Mouse (Mus musculus): ENCODE data around the gene Usp37. TPM values are rescaled to one million over a fixed set of nuclear protein-coding genes. Genes with fewer than 3 reads are reported as not detected.

Usp37 gene
- total RNA-seq, 4 experiments from 2014 or later, result 22.1 to 31.4 (median 24.3) TPM

Small RNA genes lying within 50 kb of the gene (microRNA-seq; reads per million reads assigned to microRNA genes)
- 0 reads per million in 2 experiments for gene Gm25035
- 12,659 to 15,225 reads per million in 2 experiments for gene Mir26b

Other genes starting within 250 kb of the Usp37 start
- 10 to 100 TPM; 24.9 to 37.2 (median 33.3) TPM for gene Tmbim1, start 238.7 kb downstream of the Usp37 start, total RNA-seq (2022)
- gene Catip, start 182.2 kb downstream of the Usp37 start, total RNA-seq (2022), result 1 to 10 TPM; 1.7 to 3.3 (median 2.2) TPM
- gene Slc11a1, start 169.1 kb downstream of the Usp37 start, total RNA-seq (2022), result 10 to 100 TPM in 2 of 4 experiments, 1 to 10 TPM in 2; 5.5 to 68.6 (median 30.6) TPM
- gene Ctdsp1, start 152.8 kb downstream of the Usp37 start, total RNA-seq (2022), result 10 to 100 TPM; 27.6 to 33.4 (median 31.6) TPM
- gene Vil1, start 134.9 kb downstream of the Usp37 start, total RNA-seq (2022), result under 1 TPM; 0.71 to 0.92 (median 0.82) TPM
- 10 to 100 TPM; 22.7 to 25.7 (median 24.6) TPM for gene Cnot9, start 38.2 kb downstream of the Usp37 start, total RNA-seq (2022)
- gene Plcd4, start 1.4 kb downstream of the Usp37 start, total RNA-seq (2022), result 10 to 100 TPM; 22.0 to 29.6 (median 23.6) TPM
- 10 to 100 TPM; 28.4 to 36.8 (median 31.7) TPM for gene Zfp142, start 44.0 kb upstream of the Usp37 start, total RNA-seq (2022)
- 10 to 100 TPM; 20.3 to 25.2 (median 23.4) TPM for gene Bcs1l, start 44.0 kb upstream of the Usp37 start, total RNA-seq (2022)
- 10 to 100 TPM; 62.0 to 85.5 (median 67.7) TPM for gene Rnf25, start 57.1 kb upstream of the Usp37 start, total RNA-seq (2022)
- 1 to 10 TPM; 3.5 to 8.0 (median 5.4) TPM for gene Stk36, start 57.2 kb upstream of the Usp37 start, total RNA-seq (2022)
- gene Ttll4, start 117.5 kb upstream of the Usp37 start, total RNA-seq (2022), result 10 to 100 TPM; 25.5 to 35.9 (median 31.1) TPM
- gene Cyp27a1, start 169.3 kb upstream of the Usp37 start, total RNA-seq (2022), result 1 to 10 TPM; 6.0 to 7.1 (median 7.0) TPM
- under 1 TPM in 3 of 4 experiments, not detected in 1; 0.16 to 0.36 (median 0.19) TPM for gene Prkag3, start 204.9 kb upstream of the Usp37 start, total RNA-seq (2022)
- gene Wnt6, start 227.6 kb upstream of the Usp37 start, total RNA-seq (2022), result 1 to 10 TPM; 1.0 to 1.7 (median 1.4) TPM
- 1 to 10 TPM; 2.5 to 4.3 (median 3.3) TPM for gene Wnt10a, start 247.2 kb upstream of the Usp37 start, total RNA-seq (2022)